Mouse (Mus musculus) lung, embryonic 16.5 days (tissue): ENCODE results near the gene Tmem198. TPM values are rescaled to one million over a fixed set of nuclear protein-coding genes. Genes with fewer than 3 reads are reported as not detected.

Experiments used
- polyA plus RNA-seq: library from polyadenylated mRNA; unstranded; fragments of >200 nt; fragmentation: Nextera tagmentation; extraction: Ambion mirVana; gene quantifications from 2 replicates; pipeline ENCODE4 v1.2.1, GENCODE M21; 2015

The Tmem198 gene
- polyA plus RNA-seq, 1 experiment from 2014 or later: 0.65 TPM

Other genes with a start within 250 kb of the Tmem198 start
- gene A630095N17Rik, start 247.4 kb upstream of the Tmem198 start, polyA plus RNA-seq: not detected in 2 replicates
- gene Dnajb2, start 243.1 kb upstream of the Tmem198 start, polyA plus RNA-seq: 27.6 and 32.7 TPM in 2 replicates
- gene Ptprn, start 215.0 kb upstream of the Tmem198 start, polyA plus RNA-seq: 0.63 and 0.78 TPM in 2 replicates
- gene Resp18, start 201.1 kb upstream of the Tmem198 start, polyA plus RNA-seq: 1.6 and 2.1 TPM in 2 replicates
- gene Dnpep, start 161.5 kb upstream of the Tmem198 start, polyA plus RNA-seq: 118 and 122 TPM in 2 replicates
- 57.1 and 64.0 TPM in 2 replicates for gene Des, start 119.2 kb upstream of the Tmem198 start, polyA plus RNA-seq
- 38.5 and 38.9 TPM in 2 replicates for gene Speg, start 104.2 kb upstream of the Tmem198 start, polyA plus RNA-seq
- gene Gmppa, start 43.6 kb upstream of the Tmem198 start, polyA plus RNA-seq: 80.5 and 92.4 TPM in 2 replicates
- 0.05 and 0.11 TPM in 2 replicates for gene Asic4, start 29.1 kb upstream of the Tmem198 start, polyA plus RNA-seq
- gene Chpf, start 225 bp upstream of the Tmem198 start, polyA plus RNA-seq: 22.9 and 25.2 TPM in 2 replicates
- gene Obsl1, start 26.9 kb downstream of the Tmem198 start, polyA plus RNA-seq: 46.3 and 48.0 TPM in 2 replicates
- 3.8 and 4.1 TPM in 2 replicates for gene Inha, start 27.5 kb downstream of the Tmem198 start, polyA plus RNA-seq
- 19.5 and 20.0 TPM in 2 replicates for gene Stk11ip, start 42.0 kb downstream of the Tmem198 start, polyA plus RNA-seq
- gene Slc4a3, start 66.7 kb downstream of the Tmem198 start, polyA plus RNA-seq: 10.2 and 12.3 TPM in 2 replicates